Mouse (Mus musculus) liver, embryonic 14.5 days (tissue): ENCODE measurements at regions not wholly inside any gene's neighbourhood (a gene's known extent, or its start where the extent isn't known, plus 50 kb on each side); places are given as distances from the start of the nearest gene placed in this dataset.

Source experiments
- ATAC-seq: fragments of 200-750 bp; cut with Nextera tagmentation; 2 replicates; pipeline ENCODE4 v1.8.0; 2017; ENCODE audit warnings: moderate number of reproducible peaks, mild to moderate bottlenecking, moderate library complexity; ENCODE audit not compliant: insufficient read depth
- DNase-seq, 3 experiments: peaks; one replicate each; pipeline ENCODE4 v3.0.0-alpha.2; 2012 to 2013; ENCODE audit warnings: low read depth in 3 of 3, low spot score in 3 of 3
- H3K27ac ChIP-seq: fragments of 300-500 bp; sonication (generic); 2 replicates; pipeline ENCODE4 v1.5.1; 2014; ENCODE audit warnings: moderate library complexity, mild to moderate bottlenecking, control low read depth, inconsistent platforms
- H3K27me3 ChIP-seq: fragments of 300-500 bp; sonication (generic); 2 replicates; pipeline ENCODE4 v1.6.1; 2014; ENCODE audit warnings: mild to moderate bottlenecking, low read length, moderate library complexity; ENCODE audit not compliant: control insufficient read depth, insufficient read depth
- H3K36me3 ChIP-seq: fragments of 300-500 bp; sonication (generic); replicated peaks from 2 replicates; pipeline ENCODE4 v1.6.1; 2014; ENCODE audit warnings: low read depth; ENCODE audit not compliant: control insufficient read depth, insufficient read depth
- H3K4me1 ChIP-seq, 2 experiments: fragments of 200-500 bp in 1 of 2; fragments of 300-500 bp in 1 of 2; sonication (generic) in 1 of 2; replicated peaks; 2 replicates each; pipeline ENCODE4 v1.6.1; 2012 to 2014; ENCODE audit warnings: antibody characterized with exemption in 1 of 2, inconsistent platforms in 1 of 2, low read length in 1 of 2; ENCODE audit not compliant: control insufficient read depth in 2 of 2, insufficient read depth in 2 of 2
- H3K4me2 ChIP-seq: fragments of 300-500 bp; sonication (generic); 2 replicates; pipeline ENCODE4 v1.6.1; 2014; ENCODE audit warnings: low read depth, mild to moderate bottlenecking, control low read depth, moderate library complexity
- H3K4me3 ChIP-seq, 2 experiments: fragments of 200-500 bp in 1 of 2; fragments of 300-500 bp in 1 of 2; sonication (generic) in 1 of 2; 2 replicates each; pipeline ENCODE4 v1.5.1; 2012 to 2014; ENCODE audit warnings: low read depth in 2 of 2, low read length in 2 of 2, mild to moderate bottlenecking in 2 of 2, control low read depth in 1 of 2, inconsistent platforms in 1 of 2, moderate library complexity in 1 of 2; ENCODE audit not compliant: insufficient read depth in 1 of 2
- H3K9ac ChIP-seq: fragments of 300-500 bp; sonication (generic); replicated peaks from 2 replicates; pipeline ENCODE4 v1.6.1; 2014; ENCODE audit warnings: mild to moderate bottlenecking, control low read depth, moderate library complexity
- H3K9me3 ChIP-seq: fragments of 300-500 bp; sonication (generic); 2 replicates; pipeline ENCODE4 v1.6.1; 2016; ENCODE audit warnings: low read length, mixed read lengths; ENCODE audit not compliant: control insufficient read depth
- CTCF ChIP-seq: IDR thresholded peaks from 2 replicates; pipeline ENCODE4 v1.5.1; 2016; ENCODE audit warnings: antibody characterized with exemption, low read depth, control low read depth
- EP300 ChIP-seq: IDR thresholded peaks from 2 replicates; pipeline ENCODE4 v1.6.1; 2016; ENCODE audit warnings: antibody characterized with exemption, low read depth
- WGBS: fragments of 180-500 bp; shearing (Covaris S2); extraction: QIAGEN DNeasy Blood & Tissue Kit; methylation state at CpG from one replicate; pipeline ENCODE4 v1.1.7; 2014; ENCODE audit not compliant: insufficient replicate concordance; 5-methylcytosine and 5-hydroxymethylcytosine counted together

DNA sequence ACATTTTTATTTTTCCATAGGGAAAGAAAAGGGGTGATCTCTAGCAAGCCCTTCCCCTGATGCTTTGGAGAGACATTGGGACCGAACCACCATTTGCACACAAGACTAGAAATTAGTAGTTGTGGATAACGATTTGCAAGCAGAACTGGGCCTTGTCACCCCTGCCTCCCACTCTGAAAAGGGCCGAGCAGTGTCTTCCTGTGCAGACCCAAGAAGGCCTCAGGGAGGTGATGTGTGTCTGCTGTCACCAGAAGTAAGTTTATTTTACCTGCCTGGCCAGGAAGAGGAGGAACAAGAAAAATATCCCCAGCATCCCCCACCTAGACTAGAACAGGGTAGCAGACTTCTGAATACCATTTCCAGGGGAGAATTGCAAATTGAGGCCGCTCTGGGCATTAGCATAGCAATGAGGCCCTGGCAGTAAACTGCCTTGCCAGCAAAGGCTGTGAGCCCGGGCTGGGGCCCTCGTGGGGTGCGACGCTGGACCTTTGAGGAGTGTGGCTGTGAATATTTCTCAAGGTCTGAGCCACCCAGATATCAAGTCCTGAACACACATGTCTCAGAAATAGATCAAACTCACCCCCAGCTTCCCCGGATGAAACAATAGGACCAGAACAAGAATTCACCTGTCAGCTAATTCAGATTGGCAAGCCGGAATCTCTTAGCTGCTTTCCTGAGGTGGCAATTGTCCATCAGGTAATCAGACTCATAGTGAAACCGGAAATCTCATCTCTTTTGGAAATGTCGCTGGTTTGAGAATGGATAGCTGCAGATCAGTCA is 470.4 kb downstream of the Vrk1 start:
- Histone ChIP-seq H3K9ac (no peak overlapping the region), H3K27ac (no peak overlapping the region), H3K4me3 (no peak overlapping the region), H3K4me1 (no peaks in the 10 kb centered on the region), H3K9me3 (no peaks in the 10 kb centered on the region), H3K36me3 (no peaks in the 10 kb centered on the region), H3K4me2 (no peak overlapping the region), H3K27me3 (peaks cover 31% of the 10 kb centered on the region)
- ATAC-seq (no peak), DNase-seq (no peak)
- WGBS, result 26% methylated on average over 12 of the region's 12 CpGs
- TF ChIP-seq CTCF (no peak), EP300 (no peak)

DNA sequence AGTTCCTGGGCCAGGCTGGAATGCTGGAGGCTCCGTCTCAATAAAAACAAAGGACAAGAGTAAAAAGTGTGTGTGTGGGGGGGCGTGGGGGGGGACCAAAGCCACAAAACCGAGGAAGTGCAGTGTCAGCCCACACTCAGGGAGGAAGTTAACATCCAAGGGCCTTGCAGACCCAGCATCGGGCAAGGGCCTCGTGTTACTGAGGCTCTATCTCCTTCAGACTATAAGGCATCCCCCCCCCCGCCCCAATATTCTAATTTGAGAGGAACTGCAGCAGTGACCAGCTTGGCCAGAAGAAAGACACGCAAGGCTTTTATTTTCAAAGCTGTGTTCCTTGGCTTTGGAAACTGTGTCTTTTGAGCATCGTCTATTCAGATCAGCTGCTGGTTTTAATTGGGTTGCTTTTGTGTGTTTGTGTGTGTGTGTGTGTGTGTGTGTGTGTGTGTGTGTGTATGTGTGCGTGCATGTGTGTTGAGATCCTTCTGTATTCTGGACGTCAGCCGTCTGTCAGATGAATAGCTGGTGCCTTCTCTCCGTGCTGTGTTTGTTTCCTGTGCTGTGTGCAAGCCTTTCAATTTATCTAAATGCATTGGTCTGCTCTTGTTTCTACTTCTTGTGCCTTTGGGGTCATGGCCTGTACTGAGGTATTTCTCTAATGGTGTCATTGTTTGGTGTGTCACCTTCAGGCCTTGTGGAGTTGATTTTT is 491.7 kb downstream of the Vrk1 start:
- TF ChIP-seq CTCF (no peak), EP300 (no peak)
- no peaks in the 10 kb centered on the region for H3K36me3 ChIP-seq
- DNase-seq, result no peak
- H3K4me2 ChIP-seq, result no peak overlapping the region
- H3K4me3 ChIP-seq, result no peak overlapping the region
- no peaks in the 10 kb centered on the region for H3K9me3 ChIP-seq
- 19% methylated on average over 12 of the region's 12 CpGs for WGBS
- H3K27ac ChIP-seq, result no peak overlapping the region
- ATAC-seq, result no peak
- H3K4me1 ChIP-seq, result no peaks in the 10 kb centered on the region
- H3K9ac ChIP-seq, result no peak overlapping the region
- no peaks in the 10 kb centered on the region for H3K27me3 ChIP-seq

GRCm38 (mm10) chr12:106504285-106504684 is 494.3 kb downstream of the Vrk1 start:
- 67% methylated on average over 8 of the region's 8 CpGs for WGBS

DNA sequence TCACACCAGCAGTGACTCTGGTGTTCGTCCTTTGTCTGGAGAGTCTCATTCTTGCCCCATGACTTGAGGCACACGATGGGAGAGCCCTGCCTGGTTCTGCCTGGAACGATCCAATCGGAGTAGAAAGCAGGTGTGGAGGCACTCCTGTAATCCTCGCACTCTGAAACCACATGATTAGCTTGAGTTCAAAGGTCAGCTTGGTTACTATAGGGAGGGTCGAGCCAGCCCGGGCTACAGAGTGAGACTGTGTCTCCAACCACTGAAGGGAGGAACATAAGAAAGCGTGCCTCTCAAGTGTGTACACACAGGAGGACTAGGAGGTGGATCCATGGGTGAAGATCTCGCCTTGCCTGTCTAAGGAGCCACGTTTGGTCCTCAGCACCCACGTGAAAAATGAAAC is 504.0 kb downstream of the Vrk1 start:
- WGBS, result 59% methylated on average over 11 of the region's 11 CpGs
- Histone ChIP-seq H3K4me3 (no peak overlapping the region), H3K27ac (no peak overlapping the region), H3K36me3 (no peaks in the 10 kb centered on the region), H3K4me2 (no peak overlapping the region), H3K9me3 (no peaks in the 10 kb centered on the region), H3K9ac (no peak overlapping the region), H3K27me3 (no peaks in the 10 kb centered on the region), H3K4me1 (no peaks in the 10 kb centered on the region)
- no peak for TF ChIP-seq EP300
- no peak for TF ChIP-seq CTCF
- ATAC-seq, result no peak
- no peak for DNase-seq

More at GRCm38 (mm10) chr12:106504285-106504684, 494.3 kb downstream of the Vrk1 start:
- TF ChIP-seq CTCF (no peak), EP300 (no peak)
- DNase-seq (no peak), ATAC-seq (no peak)
- H3K4me2 ChIP-seq, result no peak overlapping the region
- H3K4me1 ChIP-seq, result no peaks in the 10 kb centered on the region
- no peaks in the 10 kb centered on the region for H3K9me3 ChIP-seq
- H3K9ac ChIP-seq, result no peak overlapping the region
- H3K27me3 ChIP-seq, result no peaks in the 10 kb centered on the region
- no peaks in the 10 kb centered on the region for H3K36me3 ChIP-seq
- no peak overlapping the region for H3K4me3 ChIP-seq
- H3K27ac ChIP-seq, result no peak overlapping the region

GRCm38 (mm10) chr12:106515257-106515788 is 505.3 kb downstream of the Vrk1 start:
- no peak for DNase-seq
- no peak for TF ChIP-seq EP300
- TF ChIP-seq CTCF, result no peak
- no peaks in the 10 kb centered on the region for H3K4me1 ChIP-seq
- no peak overlapping the region for H3K9ac ChIP-seq
- H3K36me3 ChIP-seq, result no peaks in the 10 kb centered on the region
- H3K9me3 ChIP-seq, result no peaks in the 10 kb centered on the region
- no peak overlapping the region for H3K4me2 ChIP-seq
- H3K4me3 ChIP-seq, result no peak overlapping the region
- no peak for ATAC-seq
- WGBS, result 58% methylated on average over 17 of the region's 17 CpGs
- no peak overlapping the region for H3K27ac ChIP-seq
- no peaks in the 10 kb centered on the region for H3K27me3 ChIP-seq
